Mouse (Mus musculus): ENCODE results near the gene Oas1h.

- TF ChIP-seq CTCF (IDR thresholded peaks at IDR 0.05; ENCODE audit: low read depth, low read length) (no peak), POLR2A (IDR thresholded peaks at IDR 0.05; ENCODE audit: extremely low read depth, insufficient read depth, low read length) (no peak)
Measured at GRCm38 (mm10) chr5:120892243-120892660, 31.0 kb downstream of the Oas1h start.

Measured in liver, adult 2 months (tissue).